Mouse (Mus musculus): ENCODE measurements around the gene Pum1. TPM values are rescaled to one million over a fixed set of nuclear protein-coding genes. Genes with fewer than 3 reads are reported as not detected.

Gene Pum1
- polyA plus RNA-seq, 1 experiment from 2014 or later: 123 TPM

DNA sequence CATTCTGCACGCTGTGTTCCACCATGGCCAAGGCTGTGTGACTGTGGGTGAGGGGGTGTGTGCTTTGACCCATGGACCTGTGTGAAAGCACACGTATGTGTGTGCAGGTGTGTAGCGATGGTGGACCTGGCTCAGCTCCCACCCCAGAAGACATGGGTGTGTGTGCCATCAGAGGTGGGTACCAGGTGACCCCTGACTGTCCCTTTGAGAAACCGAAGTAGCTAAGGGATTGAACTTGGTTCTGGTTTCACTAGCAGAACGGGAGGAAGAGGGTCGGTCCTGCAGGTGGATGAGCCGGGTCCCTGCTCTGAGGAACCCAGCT is 130.0 kb downstream of the Pum1 start:
- Histone ChIP-seq H3K4me3 (replicated peaks) (peak overlapping the region; percentile 92), H3K4me2 (peak overlapping the region; percentile 95), H3K27me3 (0 out of 2 replicates have a peak, but pooled peaks cover 5% of the 10 kb centered on the region), H3K4me1 (replicated peaks) (peaks cover 37% of the 10 kb centered on the region), H3K27ac (peak overlapping the region; percentile 67; the same call in 1 of the 2 replicates), H3K36me3 (no peaks in the 10 kb centered on the region), H3K9ac (replicated peaks) (peak overlapping the region; percentile 97), H3K9me3 (no peaks in the 10 kb centered on the region)
- WGBS: 49% methylated on average over 7 of the region's 7 CpGs
- ATAC-seq (ENCODE audit: insufficient number of reproducible peaks, insufficient read depth, low FRiP score, low TSS enrichment, low read depth): peak; percentile 18; the same call in 1 of the 2 replicates

DNA sequence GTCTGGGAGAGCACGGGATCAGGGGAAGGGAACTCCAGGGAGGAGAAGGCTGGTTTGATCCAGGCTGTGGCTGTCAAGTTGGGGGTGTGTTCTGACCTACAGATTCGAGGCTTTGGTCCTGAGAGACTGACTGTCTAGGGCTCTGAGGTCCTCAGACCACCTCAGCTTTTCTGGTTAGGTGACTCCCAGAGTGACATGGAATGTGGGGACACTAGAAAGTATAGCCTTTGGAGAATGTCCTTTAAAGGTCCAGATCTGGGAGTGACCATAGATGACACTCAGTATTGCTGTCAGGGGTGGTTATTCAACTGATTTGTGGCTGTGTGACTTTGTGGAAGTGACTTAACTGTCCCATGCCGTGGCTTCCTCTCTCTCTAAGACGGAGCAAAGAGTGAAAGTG is 131.7 kb downstream of the Pum1 start:
- peaks cover 53% of the 10 kb centered on the region for H3K4me1 ChIP-seq (replicated peaks)
- no peak for ATAC-seq (ENCODE audit: insufficient number of reproducible peaks, insufficient read depth, low FRiP score, low TSS enrichment, low read depth)
- WGBS: 47% methylated on average over 4 of the region's 4 CpGs
- no peak overlapping the region for H3K27ac ChIP-seq
- no peaks in the 10 kb centered on the region for H3K36me3 ChIP-seq
- H3K4me3 ChIP-seq (replicated peaks): 0 out of 2 replicates have a peak overlapping the region, but pooled peaks have one; percentile 7
- no peaks in the 10 kb centered on the region for H3K9me3 ChIP-seq
- 0 out of 2 replicates have a peak, but pooled peaks cover 5% of the 10 kb centered on the region for H3K27me3 ChIP-seq
- H3K4me2 ChIP-seq: peak overlapping the region; percentile 34; the same call in 1 of the 2 replicates
- no peak overlapping the region for H3K9ac ChIP-seq (replicated peaks)

DNA sequence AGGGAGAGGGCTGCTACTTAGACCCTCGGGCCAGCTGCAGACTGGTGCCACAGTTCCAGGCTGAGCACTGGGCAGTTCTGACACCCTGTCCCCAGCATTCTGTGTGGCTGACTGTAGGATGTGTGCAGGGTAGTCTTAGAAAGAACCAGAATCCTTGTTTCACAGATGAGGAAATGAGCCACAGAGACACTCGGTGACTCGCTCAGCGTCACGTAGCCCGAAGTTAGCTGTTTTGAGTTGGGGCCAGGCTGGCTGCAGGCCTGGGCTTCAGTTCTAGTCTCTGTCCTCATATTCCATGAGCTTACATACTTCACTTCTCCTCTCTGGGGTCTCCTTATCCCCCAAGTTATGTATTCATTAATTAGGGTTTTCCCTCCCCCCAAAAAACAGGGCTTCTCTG is 132.8 kb downstream of the Pum1 start:
- H3K4me2 ChIP-seq: no peak overlapping the region
- no peak for ATAC-seq (ENCODE audit: insufficient number of reproducible peaks, insufficient read depth, low FRiP score, low TSS enrichment, low read depth)
- no peak overlapping the region for H3K4me3 ChIP-seq (replicated peaks)
- H3K9ac ChIP-seq (replicated peaks): no peak overlapping the region
- no peaks in the 10 kb centered on the region for H3K9me3 ChIP-seq
- H3K27ac ChIP-seq: no peak overlapping the region
- 0 out of 2 replicates have a peak, but pooled peaks cover 5% of the 10 kb centered on the region for H3K27me3 ChIP-seq
- H3K4me1 ChIP-seq (replicated peaks): peaks cover 56% of the 10 kb centered on the region
- WGBS: 87% methylated on average over 6 of the region's 6 CpGs
- H3K36me3 ChIP-seq: no peaks in the 10 kb centered on the region

- 0 out of 2 replicates have a peak, but pooled peaks cover 5% of the 10 kb centered on the region for H3K27me3 ChIP-seq
- H3K4me3 ChIP-seq (replicated peaks): 0 out of 2 replicates have a peak overlapping the region, but pooled peaks have one; percentile 12
- peak overlapping the region; percentile 88 for H3K27ac ChIP-seq
- no peaks in the 10 kb centered on the region for H3K9me3 ChIP-seq
- 17% methylated on average over 15 of the region's 15 CpGs for WGBS
- ATAC-seq (ENCODE audit: insufficient number of reproducible peaks, insufficient read depth, low FRiP score, low TSS enrichment, low read depth): peak; percentile 58; the same call in 1 of the 2 replicates
- no peaks in the 10 kb centered on the region for H3K36me3 ChIP-seq
- peak overlapping the region; percentile 19 for H3K9ac ChIP-seq (replicated peaks)
- peaks cover 61% of the 10 kb centered on the region for H3K4me1 ChIP-seq (replicated peaks)
- peak overlapping the region; percentile 44 for H3K4me2 ChIP-seq
Observed at GRCm38 (mm10) chr4:130797201-130798051, 134.3 kb downstream of the Pum1 start.

- H3K9ac ChIP-seq (replicated peaks): no peak overlapping the region
Observed at GRCm38 (mm10) chr4:130798416-130798815, 135.3 kb downstream of the Pum1 start.

GRCm38 (mm10) chr4:130799118-130799517 is 136.0 kb downstream of the Pum1 start:
- Histone ChIP-seq H3K4me2 (no peak overlapping the region), H3K27me3 (0 out of 2 replicates have a peak, but pooled peaks cover 4% of the 10 kb centered on the region), H3K9me3 (no peaks in the 10 kb centered on the region), H3K9ac (replicated peaks) (no peak overlapping the region), H3K36me3 (no peaks in the 10 kb centered on the region), H3K4me3 (replicated peaks) (no peak overlapping the region), H3K4me1 (replicated peaks) (peaks cover 58% of the 10 kb centered on the region), H3K27ac (peak overlapping the region; percentile 88)
- 38% methylated on average over 4 of the region's 4 CpGs for WGBS
- no peak for ATAC-seq (ENCODE audit: insufficient number of reproducible peaks, insufficient read depth, low FRiP score, low TSS enrichment, low read depth)

More at GRCm38 (mm10) chr4:130798416-130798815, 135.3 kb downstream of the Pum1 start:
- Histone ChIP-seq H3K4me2 (peak overlapping the region; percentile 44), H3K4me3 (replicated peaks) (no peak overlapping the region), H3K36me3 (no peaks in the 10 kb centered on the region), H3K27me3 (0 out of 2 replicates have a peak, but pooled peaks cover 5% of the 10 kb centered on the region), H3K4me1 (replicated peaks) (peaks cover 60% of the 10 kb centered on the region), H3K9me3 (no peaks in the 10 kb centered on the region), H3K27ac (peak overlapping the region; percentile 88)
- 43% methylated on average over 1 of the region's 1 CpGs for WGBS
- no peak for ATAC-seq (ENCODE audit: insufficient number of reproducible peaks, insufficient read depth, low FRiP score, low TSS enrichment, low read depth)

DNA sequence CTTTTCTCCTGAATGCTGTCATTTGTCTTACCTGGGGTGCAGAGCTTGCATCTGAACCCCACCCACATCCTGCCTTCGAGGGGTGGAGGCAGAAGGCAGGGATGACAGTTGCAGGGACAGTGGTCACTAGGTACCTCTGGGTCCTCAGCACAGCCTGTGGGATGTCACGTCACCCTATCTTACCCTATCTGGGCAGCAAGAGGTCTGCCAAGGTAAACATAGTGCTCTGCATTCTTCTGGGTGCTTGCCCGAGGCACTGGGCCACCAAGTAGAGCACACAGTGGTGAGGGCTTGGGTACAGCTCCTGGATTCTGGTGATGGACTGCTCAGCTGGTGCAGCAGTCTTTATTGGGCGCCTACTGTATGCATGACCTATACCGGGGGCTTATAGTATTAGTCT is 136.5 kb downstream of the Pum1 start:
- Histone ChIP-seq H3K27ac (0 out of 2 replicates have a peak overlapping the region, but pooled peaks have one; percentile 88), H3K9me3 (no peaks in the 10 kb centered on the region), H3K4me1 (replicated peaks) (peaks cover 57% of the 10 kb centered on the region), H3K9ac (replicated peaks) (no peak overlapping the region), H3K4me2 (no peak overlapping the region), H3K27me3 (no peaks in the 10 kb centered on the region), H3K36me3 (no peaks in the 10 kb centered on the region), H3K4me3 (replicated peaks) (no peak overlapping the region)
- ATAC-seq (ENCODE audit: insufficient number of reproducible peaks, insufficient read depth, low FRiP score, low TSS enrichment, low read depth): no peak
- 72% methylated on average over 5 of the region's 5 CpGs for WGBS

DNA sequence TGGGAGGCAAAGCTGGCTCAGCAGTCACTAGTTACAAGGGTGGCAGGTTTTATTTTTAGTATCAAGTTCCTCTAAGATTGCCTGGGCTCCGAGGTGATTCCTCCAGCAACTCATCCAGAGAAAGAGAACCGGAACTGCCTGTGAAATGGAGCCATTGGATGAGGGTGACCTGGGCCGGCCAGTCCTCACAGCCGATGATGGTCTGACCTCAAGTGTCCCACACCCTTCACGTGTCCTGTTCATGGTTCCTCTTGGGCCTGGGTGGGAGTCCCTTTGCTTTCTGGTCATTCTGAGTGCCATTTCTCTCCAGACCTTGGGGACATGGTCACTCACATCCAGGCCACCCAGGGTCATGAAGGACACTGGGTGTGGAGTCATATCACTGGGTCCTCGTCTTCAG is 137.0 kb downstream of the Pum1 start:
- Histone ChIP-seq H3K9me3 (no peaks in the 10 kb centered on the region), H3K4me2 (no peak overlapping the region), H3K27ac (no peak overlapping the region), H3K4me3 (replicated peaks) (no peak overlapping the region), H3K27me3 (no peaks in the 10 kb centered on the region), H3K4me1 (replicated peaks) (peaks cover 63% of the 10 kb centered on the region), H3K9ac (replicated peaks) (no peak overlapping the region), H3K36me3 (no peaks in the 10 kb centered on the region)
- no peak for ATAC-seq (ENCODE audit: insufficient number of reproducible peaks, insufficient read depth, low FRiP score, low TSS enrichment, low read depth)
- WGBS: 85% methylated on average over 6 of the region's 6 CpGs

GRCm38 (mm10) chr4:130801198-130801597 is 138.1 kb downstream of the Pum1 start:
- Histone ChIP-seq H3K36me3 (no peaks in the 10 kb centered on the region), H3K9me3 (no peaks in the 10 kb centered on the region), H3K9ac (replicated peaks) (no peak overlapping the region), H3K4me3 (replicated peaks) (no peak overlapping the region), H3K4me1 (replicated peaks) (peaks cover 68% of the 10 kb centered on the region), H3K27me3 (no peaks in the 10 kb centered on the region), H3K4me2 (no peak overlapping the region), H3K27ac (peak overlapping the region; percentile 54; the same call in 1 of the 2 replicates)
- no peak for ATAC-seq (ENCODE audit: insufficient number of reproducible peaks, insufficient read depth, low FRiP score, low TSS enrichment, low read depth)
- WGBS: 94% methylated on average over 5 of the region's 5 CpGs

DNA sequence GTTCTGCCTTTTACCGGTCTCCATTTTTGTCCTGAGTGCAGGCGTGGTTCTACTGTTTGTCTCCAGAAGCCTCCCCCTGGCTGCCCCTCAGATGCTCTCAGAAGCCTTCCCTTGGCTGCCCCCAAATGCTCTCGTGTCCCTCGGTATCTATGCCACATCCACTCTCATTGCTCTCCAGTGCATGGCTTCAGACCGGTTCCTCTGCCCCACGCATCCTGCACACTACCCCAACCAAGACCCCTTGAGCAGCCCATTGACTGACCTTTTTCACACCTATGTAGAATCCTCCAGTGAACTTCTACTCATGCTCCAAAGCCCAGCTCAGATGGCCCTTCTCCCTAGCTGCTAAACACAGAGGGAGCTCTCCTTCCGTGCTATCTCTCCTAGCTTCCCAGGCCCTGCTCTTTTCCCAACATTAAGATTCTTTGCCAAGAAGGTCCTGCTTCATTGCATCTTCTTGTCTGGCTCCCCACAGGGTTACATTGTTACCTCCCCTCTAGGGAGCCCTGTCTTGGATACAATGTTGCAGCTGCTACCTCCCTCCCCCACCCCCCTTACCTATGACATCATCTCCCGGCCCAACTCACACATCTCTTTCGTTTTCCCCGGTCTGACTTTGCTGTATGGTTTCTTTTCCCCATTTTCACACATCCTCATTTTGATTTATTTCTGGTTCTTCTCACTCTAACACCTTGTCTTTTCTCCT is 138.7 kb downstream of the Pum1 start:
- Histone ChIP-seq H3K36me3 (no peaks in the 10 kb centered on the region), H3K9me3 (no peaks in the 10 kb centered on the region), H3K4me3 (replicated peaks) (no peak overlapping the region), H3K9ac (replicated peaks) (no peak overlapping the region), H3K4me2 (0 out of 2 replicates have a peak overlapping the region, but pooled peaks have one; percentile 4), H3K4me1 (replicated peaks) (peaks cover 64% of the 10 kb centered on the region), H3K27me3 (no peaks in the 10 kb centered on the region), H3K27ac (peak overlapping the region; percentile 54; the same call in 1 of the 2 replicates)
- 69% methylated on average over 10 of the region's 10 CpGs for WGBS
- no peak for ATAC-seq (ENCODE audit: insufficient number of reproducible peaks, insufficient read depth, low FRiP score, low TSS enrichment, low read depth)

GRCm38 (mm10) chr4:130803591-130803990 is 140.5 kb downstream of the Pum1 start:
- Histone ChIP-seq H3K27ac (no peak overlapping the region), H3K9me3 (no peaks in the 10 kb centered on the region), H3K9ac (replicated peaks) (no peak overlapping the region), H3K4me2 (no peak overlapping the region), H3K4me3 (replicated peaks) (no peak overlapping the region), H3K27me3 (no peaks in the 10 kb centered on the region), H3K4me1 (replicated peaks) (peaks cover 46% of the 10 kb centered on the region), H3K36me3 (no peaks in the 10 kb centered on the region)
- 64% methylated on average over 2 of the region's 2 CpGs for WGBS
- ATAC-seq (ENCODE audit: insufficient number of reproducible peaks, insufficient read depth, low FRiP score, low TSS enrichment, low read depth): no peak

Measured in limb, embryonic 12.5 days (tissue).